Mouse (Mus musculus): ENCODE measurements around the gene Mmadhc. TPM values are rescaled to one million over a fixed set of nuclear protein-coding genes. Genes with fewer than 3 reads are reported as not detected.

Gene Mmadhc
- polyA plus RNA-seq, 1 experiment from 2014 or later: 148 TPM

- no peak overlapping the region for H3K27ac ChIP-seq
- no peak overlapping the region for H3K9ac ChIP-seq
- H3K4me2 ChIP-seq (replicated peaks): no peak overlapping the region
- ATAC-seq (ENCODE audit: low FRiP score): no peak
- no peaks in the 10 kb centered on the region for H3K9me3 ChIP-seq (replicated peaks)
- WGBS: 89% methylated on average over 3 of the region's 3 CpGs
- no peaks in the 10 kb centered on the region for H3K27me3 ChIP-seq
- H3K4me3 ChIP-seq: no peak overlapping the region
- H3K36me3 ChIP-seq: peaks cover 25% of the 10 kb centered on the region
- H3K4me1 ChIP-seq: peaks cover 19% of the 10 kb centered on the region
Measured at GRCm38 (mm10) chr2:50293572-50293971, 3.0 kb downstream of the Mmadhc start.

- peaks cover 40% of the 10 kb centered on the region for H3K36me3 ChIP-seq
- no peak overlapping the region for H3K4me2 ChIP-seq (replicated peaks)
- H3K27ac ChIP-seq: no peak overlapping the region
- ATAC-seq (ENCODE audit: low FRiP score): no peak
- peaks cover 19% of the 10 kb centered on the region for H3K4me1 ChIP-seq
- no peaks in the 10 kb centered on the region for H3K27me3 ChIP-seq
- H3K9me3 ChIP-seq (replicated peaks): no peaks in the 10 kb centered on the region
- no peak overlapping the region for H3K9ac ChIP-seq
- no peak overlapping the region for H3K4me3 ChIP-seq
- 78% methylated on average over 2 of the region's 2 CpGs for WGBS
Measured at GRCm38 (mm10) chr2:50291901-50292300, 4.7 kb downstream of the Mmadhc start.

DNA sequence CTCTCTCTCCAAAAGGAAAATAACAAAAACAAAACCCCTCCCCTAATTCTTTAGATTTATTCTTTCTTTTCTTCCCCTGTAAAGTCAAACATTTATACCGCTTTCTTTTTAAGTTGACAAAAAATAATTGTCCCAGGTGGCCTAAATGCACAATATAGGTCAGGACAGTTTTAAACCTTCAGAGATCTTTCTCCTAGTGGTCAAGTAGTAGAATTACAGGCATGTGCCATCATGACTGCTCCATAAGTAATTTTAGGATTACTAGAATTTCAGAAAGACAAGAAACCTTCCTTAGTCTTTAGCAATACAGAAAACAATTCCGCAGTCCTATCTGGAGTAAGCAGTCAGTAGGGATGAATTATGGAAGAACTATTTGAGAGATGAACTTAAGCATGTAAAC lies 5.8 kb downstream of the Mmadhc start:
- 98% methylated on average over 2 of the region's 2 CpGs for WGBS
- Histone ChIP-seq H3K4me3 (no peak overlapping the region), H3K9ac (no peak overlapping the region), H3K4me2 (replicated peaks) (no peak overlapping the region), H3K27ac (no peak overlapping the region), H3K4me1 (peaks cover 19% of the 10 kb centered on the region), H3K9me3 (replicated peaks) (no peaks in the 10 kb centered on the region), H3K27me3 (no peaks in the 10 kb centered on the region), H3K36me3 (peaks cover 47% of the 10 kb centered on the region)
- no peak for ATAC-seq (ENCODE audit: low FRiP score)

GRCm38 (mm10) chr2:50284781-50285180 lies 11.8 kb downstream of the Mmadhc start:
- H3K4me3 ChIP-seq: no peak overlapping the region
- no peaks in the 10 kb centered on the region for H3K4me1 ChIP-seq
- no peaks in the 10 kb centered on the region for H3K27me3 ChIP-seq
- no peak overlapping the region for H3K4me2 ChIP-seq (replicated peaks)
- 80% methylated on average over 3 of the region's 3 CpGs for WGBS
- H3K9me3 ChIP-seq (replicated peaks): no peaks in the 10 kb centered on the region
- H3K9ac ChIP-seq: no peak overlapping the region
- H3K27ac ChIP-seq: no peak overlapping the region
- peaks cover 52% of the 10 kb centered on the region for H3K36me3 ChIP-seq
- ATAC-seq (ENCODE audit: low FRiP score): no peak

GRCm38 (mm10) chr2:50284040-50284439 lies 12.6 kb downstream of the Mmadhc start:
- WGBS: 88% methylated on average over 5 of the region's 5 CpGs
- Histone ChIP-seq H3K4me1 (no peaks in the 10 kb centered on the region), H3K36me3 (peaks cover 54% of the 10 kb centered on the region), H3K4me3 (no peak overlapping the region), H3K27me3 (no peaks in the 10 kb centered on the region), H3K9me3 (replicated peaks) (no peaks in the 10 kb centered on the region), H3K4me2 (replicated peaks) (no peak overlapping the region), H3K27ac (no peak overlapping the region), H3K9ac (no peak overlapping the region)
- no peak for ATAC-seq (ENCODE audit: low FRiP score)

DNA sequence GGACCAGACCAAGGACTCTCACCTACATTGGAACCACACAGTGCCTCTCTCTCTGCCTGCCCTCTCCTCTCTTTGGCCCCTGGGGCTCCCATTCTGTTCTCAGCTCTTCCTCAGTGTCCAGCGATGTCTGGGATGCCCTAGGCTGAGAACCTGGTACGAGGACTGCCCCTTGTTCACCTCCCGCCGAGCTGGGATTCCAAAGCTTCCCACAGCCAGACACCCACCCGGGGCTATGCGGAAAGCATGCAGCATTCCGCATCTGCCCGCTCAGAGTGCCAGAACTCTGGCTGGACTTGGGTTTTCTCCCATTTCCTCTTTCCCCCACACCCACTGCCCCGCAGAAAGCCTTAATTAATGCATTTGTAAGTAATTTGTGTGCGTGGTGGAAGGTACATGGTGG lies 19.9 kb downstream of the Mmadhc start:
- H3K4me1 ChIP-seq: no peaks in the 10 kb centered on the region
- no peaks in the 10 kb centered on the region for H3K27me3 ChIP-seq
- H3K4me2 ChIP-seq (replicated peaks): no peak overlapping the region
- no peak overlapping the region for H3K4me3 ChIP-seq
- peaks cover 24% of the 10 kb centered on the region for H3K36me3 ChIP-seq
- ATAC-seq (ENCODE audit: low FRiP score): no peak
- WGBS: 67% methylated on average over 10 of the region's 10 CpGs
- no peak overlapping the region for H3K9ac ChIP-seq
- H3K9me3 ChIP-seq (replicated peaks): no peaks in the 10 kb centered on the region
- no peak overlapping the region for H3K27ac ChIP-seq

- Histone ChIP-seq H3K27me3 (no peaks in the 10 kb centered on the region), H3K27ac (no peak overlapping the region), H3K4me2 (replicated peaks) (no peak overlapping the region), H3K9me3 (replicated peaks) (no peaks in the 10 kb centered on the region), H3K36me3 (peaks cover 7% of the 10 kb centered on the region), H3K4me3 (no peak overlapping the region), H3K4me1 (no peaks in the 10 kb centered on the region), H3K9ac (no peak overlapping the region)
- no peak for ATAC-seq (ENCODE audit: low FRiP score)
- 81% methylated on average over 6 of the region's 6 CpGs for WGBS
Measured at GRCm38 (mm10) chr2:50273415-50273814, 23.2 kb downstream of the Mmadhc start.

DNA sequence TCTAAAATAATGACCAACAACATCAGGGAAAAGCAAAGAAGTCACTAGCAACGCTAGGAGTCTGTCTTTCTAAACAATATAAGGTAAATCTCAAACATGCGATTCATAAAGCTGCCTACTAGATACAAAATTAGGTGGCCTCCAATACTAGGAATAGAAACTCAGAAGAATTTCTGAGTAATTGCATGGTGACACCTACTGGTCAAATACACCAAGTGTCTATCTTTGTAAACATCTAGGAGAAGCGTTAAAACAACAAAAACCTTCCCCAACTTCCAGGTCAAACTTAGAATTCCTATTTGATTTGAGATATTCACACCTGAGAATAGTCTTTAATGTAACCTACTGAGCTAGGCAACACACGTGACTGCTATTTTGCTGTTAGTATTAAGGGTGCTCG lies 24.4 kb downstream of the Mmadhc start:
- ATAC-seq (ENCODE audit: low FRiP score): no peak
- peaks cover 4% of the 10 kb centered on the region; the same call in 1 of the 2 replicates for H3K36me3 ChIP-seq
- H3K27me3 ChIP-seq: no peaks in the 10 kb centered on the region
- no peak overlapping the region for H3K4me2 ChIP-seq (replicated peaks)
- no peak overlapping the region for H3K4me3 ChIP-seq
- H3K27ac ChIP-seq: no peak overlapping the region
- H3K4me1 ChIP-seq: no peaks in the 10 kb centered on the region
- 43% methylated on average over 5 of the region's 5 CpGs for WGBS
- no peak overlapping the region for H3K9ac ChIP-seq
- no peaks in the 10 kb centered on the region for H3K9me3 ChIP-seq (replicated peaks)

DNA sequence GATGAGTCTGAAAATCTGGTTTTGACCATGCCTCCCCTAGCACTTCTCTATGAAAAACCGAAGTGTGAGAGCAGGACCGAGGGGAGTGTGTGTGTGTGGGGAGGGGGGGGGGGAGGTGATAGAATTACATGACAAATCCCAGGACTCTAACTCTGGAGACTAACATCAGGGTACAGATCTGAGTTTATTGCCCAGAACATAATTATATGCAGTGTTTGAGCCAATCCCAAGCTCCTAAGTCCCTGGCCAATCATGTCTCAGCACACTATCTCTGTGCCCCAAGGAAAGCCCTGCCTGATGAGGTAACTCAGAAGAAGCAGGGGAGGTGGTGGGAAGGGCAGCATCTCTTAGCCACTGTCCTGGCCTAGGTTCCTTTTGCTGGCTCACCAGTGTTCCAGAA lies 28.1 kb downstream of the Mmadhc start:
- ATAC-seq (ENCODE audit: low FRiP score): no peak
- Histone ChIP-seq H3K27ac (no peak overlapping the region), H3K4me3 (no peak overlapping the region), H3K4me2 (replicated peaks) (no peak overlapping the region), H3K4me1 (no peaks in the 10 kb centered on the region), H3K36me3 (no peaks in the 10 kb centered on the region), H3K27me3 (no peaks in the 10 kb centered on the region), H3K9me3 (replicated peaks) (no peaks in the 10 kb centered on the region), H3K9ac (no peak overlapping the region)
- WGBS: 69% methylated on average over 2 of the region's 2 CpGs

- no peaks in the 10 kb centered on the region for H3K9me3 ChIP-seq (replicated peaks)
- no peak overlapping the region for H3K4me2 ChIP-seq (replicated peaks)
- no peak for ATAC-seq (ENCODE audit: low FRiP score)
- H3K36me3 ChIP-seq: no peaks in the 10 kb centered on the region
- H3K27ac ChIP-seq: no peak overlapping the region
- no peaks in the 10 kb centered on the region for H3K27me3 ChIP-seq
- no peak overlapping the region for H3K4me3 ChIP-seq
- H3K9ac ChIP-seq: no peak overlapping the region
- no peaks in the 10 kb centered on the region for H3K4me1 ChIP-seq
Measured at GRCm38 (mm10) chr2:50267046-50267445, 29.6 kb downstream of the Mmadhc start.

DNA sequence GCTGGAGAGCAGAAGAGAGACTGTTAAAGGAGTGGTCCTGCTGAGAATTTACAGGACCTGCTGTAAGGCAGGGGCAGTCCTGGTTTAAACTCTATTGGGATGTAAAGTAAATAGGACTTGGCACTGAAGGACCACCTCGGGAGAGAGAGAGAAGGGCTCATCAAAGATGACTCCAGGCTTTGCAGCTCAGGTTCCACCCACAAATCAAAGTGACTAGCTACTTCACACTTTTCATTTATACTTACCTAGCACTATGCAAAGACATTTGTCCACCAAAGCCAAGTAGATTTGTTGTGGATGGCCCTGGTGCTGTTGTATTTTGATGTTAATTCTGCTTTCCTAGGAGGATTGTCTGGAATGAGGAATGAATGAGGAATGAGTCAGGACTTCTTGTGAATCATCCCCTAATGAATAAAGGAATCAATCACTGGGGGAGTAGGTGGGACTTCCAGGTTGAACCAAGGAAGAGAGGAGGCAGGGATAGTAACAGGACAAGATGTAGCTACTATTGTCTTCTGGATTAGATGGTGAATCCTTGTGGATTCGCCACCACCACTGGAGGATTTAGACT lies 31.3 kb downstream of the Mmadhc start:
- H3K9ac ChIP-seq: no peak overlapping the region
- H3K4me2 ChIP-seq (replicated peaks): no peak overlapping the region
- no peak overlapping the region for H3K27ac ChIP-seq
- no peak for ATAC-seq (ENCODE audit: low FRiP score)
- H3K9me3 ChIP-seq (replicated peaks): no peaks in the 10 kb centered on the region
- H3K36me3 ChIP-seq: no peaks in the 10 kb centered on the region
- no peaks in the 10 kb centered on the region for H3K27me3 ChIP-seq
- H3K4me3 ChIP-seq: no peak overlapping the region
- WGBS: 28% methylated on average over 2 of the region's 2 CpGs
- H3K4me1 ChIP-seq: no peaks in the 10 kb centered on the region

DNA sequence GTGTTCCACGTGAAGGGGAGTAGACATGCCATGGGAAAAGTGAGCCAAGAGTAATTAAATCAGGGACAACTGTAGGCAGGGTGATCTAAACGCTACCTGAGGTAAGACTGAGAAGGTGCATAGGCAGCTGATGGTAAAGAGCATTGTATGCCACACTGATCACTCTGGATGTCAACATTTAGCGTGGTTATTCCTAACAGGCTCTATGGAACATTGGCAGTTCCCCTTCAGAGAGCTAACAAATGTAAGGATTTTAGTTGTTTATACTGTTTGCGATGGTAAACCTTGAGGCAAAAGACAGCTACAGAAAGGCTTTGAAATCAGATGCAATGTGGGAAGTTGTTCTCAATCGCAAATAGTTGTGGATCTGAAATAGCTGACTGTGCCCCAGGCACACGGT lies 32.5 kb downstream of the Mmadhc start:
- H3K27ac ChIP-seq: no peak overlapping the region
- ATAC-seq (ENCODE audit: low FRiP score): no peak
- 80% methylated on average over 6 of the region's 6 CpGs for whole genome bisulfite sequencing
- H3K9ac ChIP-seq: no peak overlapping the region
- no peaks in the 10 kb centered on the region for H3K9me3 ChIP-seq (replicated peaks)
- H3K4me1 ChIP-seq: no peaks in the 10 kb centered on the region
- H3K4me3 ChIP-seq: no peak overlapping the region
- no peak overlapping the region for H3K4me2 ChIP-seq (replicated peaks)
- no peaks in the 10 kb centered on the region for H3K36me3 ChIP-seq
- H3K27me3 ChIP-seq: no peaks in the 10 kb centered on the region

DNA sequence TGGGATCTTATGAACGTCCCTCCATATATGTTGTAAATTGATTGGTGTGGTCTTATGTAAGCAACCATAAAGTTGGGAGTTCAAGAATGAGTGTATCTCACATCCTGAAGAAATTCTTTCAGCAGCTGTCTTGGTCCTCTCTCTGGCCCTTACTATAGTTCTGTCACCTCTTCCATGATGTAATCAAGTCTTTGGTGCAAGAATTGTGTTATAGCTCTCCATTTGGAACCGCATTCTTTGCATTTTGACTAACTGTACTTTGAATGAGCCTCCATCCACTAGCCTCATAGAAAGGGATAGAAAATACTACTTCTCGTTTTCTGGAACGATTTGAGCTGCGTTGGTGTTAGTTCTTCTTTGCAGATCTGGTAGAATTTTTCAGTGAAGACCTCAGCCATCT lies 41.6 kb downstream of the Mmadhc start:
- ATAC-seq (ENCODE audit: low FRiP score): no peak
- H3K4me3 ChIP-seq: no peak overlapping the region
- H3K9me3 ChIP-seq (replicated peaks): no peaks in the 10 kb centered on the region
- no peaks in the 10 kb centered on the region for H3K4me1 ChIP-seq
- 85% methylated on average over 5 of the region's 5 CpGs for WGBS
- no peak overlapping the region for H3K4me2 ChIP-seq (replicated peaks)
- H3K36me3 ChIP-seq: no peaks in the 10 kb centered on the region
- H3K27me3 ChIP-seq: no peaks in the 10 kb centered on the region
- H3K27ac ChIP-seq: no peak overlapping the region
- H3K9ac ChIP-seq: no peak overlapping the region
